Mouse (Mus musculus) liver, embryonic 15.5 days (tissue): ENCODE measurements around the gene Plcxd2. TPM values are rescaled to one million over a fixed set of nuclear protein-coding genes. Genes with fewer than 3 reads are reported as not detected.
A peak's percentile ranks its signal among the peaks of the same experiment; 100 is the strongest.

ENCODE experiments used
- ATAC-seq: fragments of 200-750 bp; cut with Nextera tagmentation; 2 replicates; pipeline ENCODE4 v1.8.0; 2017; ENCODE audit warnings: moderate number of reproducible peaks, mild to moderate bottlenecking, moderate library complexity; ENCODE audit not compliant: insufficient read depth
- H3K27ac ChIP-seq: fragments of 300-500 bp; sonication (generic); replicated peaks from 2 replicates; pipeline ENCODE4 v1.5.1; 2015; ENCODE audit warnings: mild to moderate bottlenecking, inconsistent platforms
- H3K27me3 ChIP-seq: fragments of 300-500 bp; sonication (generic); 2 replicates; pipeline ENCODE4 v1.6.1; 2015; ENCODE audit warnings: mild to moderate bottlenecking, inconsistent platforms
- H3K36me3 ChIP-seq: fragments of 300-500 bp; sonication (generic); replicated peaks from 2 replicates; pipeline ENCODE4 v1.6.1; 2015; ENCODE audit warnings: moderate library complexity, mild to moderate bottlenecking, inconsistent platforms
- H3K4me1 ChIP-seq: fragments of 300-500 bp; sonication (generic); replicated peaks from 2 replicates; pipeline ENCODE4 v1.6.1; 2015; ENCODE audit warnings: inconsistent platforms
- H3K4me2 ChIP-seq: fragments of 300-500 bp; sonication (generic); 2 replicates; pipeline ENCODE4 v1.6.1; 2015; ENCODE audit warnings: moderate library complexity, mild to moderate bottlenecking, inconsistent platforms
- H3K4me3 ChIP-seq: fragments of 300-500 bp; sonication (generic); replicated peaks from 2 replicates; pipeline ENCODE4 v1.5.1; 2015; ENCODE audit warnings: mild to moderate bottlenecking, inconsistent platforms
- H3K9ac ChIP-seq: fragments of 300-500 bp; sonication (generic); 2 replicates; pipeline ENCODE4 v1.6.1; 2015; ENCODE audit warnings: moderate library complexity, mild to moderate bottlenecking, inconsistent platforms
- H3K9me3 ChIP-seq: fragments of 300-500 bp; sonication (generic); replicated peaks from 2 replicates; pipeline ENCODE4 v1.6.1; 2016; ENCODE audit warnings: inconsistent platforms
- WGBS: fragments of 180-500 bp; shearing (Covaris S2); methylation state at CpG from one replicate; pipeline ENCODE4 v1.1.7; 2015; ENCODE audit warnings: mixed read lengths; ENCODE audit not compliant: insufficient replicate concordance; 5-methylcytosine and 5-hydroxymethylcytosine counted together
- polyA plus RNA-seq: library from polyadenylated mRNA; unstranded; fragments of >200 nt; fragmentation: Nextera tagmentation; extraction: Ambion mirVana; gene quantifications from 2 replicates; pipeline ENCODE4 v1.2.1, GENCODE M21; 2015

Plcxd2 gene
- polyA plus RNA-seq, 1 experiment from 2014 or later: 2.9 TPM

DNA sequence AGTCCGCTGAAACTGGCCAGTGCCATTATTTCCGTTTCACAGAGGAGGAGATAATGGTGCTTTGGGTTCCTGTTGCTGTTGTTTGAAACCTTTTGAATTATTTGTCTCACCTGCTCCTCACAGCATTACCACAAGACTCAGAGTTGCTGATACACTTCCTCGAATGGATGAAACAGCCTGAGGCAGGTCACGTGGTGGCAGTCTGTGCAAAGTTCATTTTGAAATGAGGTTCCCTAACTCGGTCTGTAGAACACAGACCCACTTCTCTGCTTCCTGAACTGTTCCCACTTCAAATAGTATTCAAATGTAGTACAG is 845 bp upstream of the Plcxd2 start:
- Histone ChIP-seq H3K4me2 (peak overlapping the region; percentile 71), H3K9ac (peak overlapping the region; percentile 33; the same call in 1 of the 2 replicates)

DNA sequence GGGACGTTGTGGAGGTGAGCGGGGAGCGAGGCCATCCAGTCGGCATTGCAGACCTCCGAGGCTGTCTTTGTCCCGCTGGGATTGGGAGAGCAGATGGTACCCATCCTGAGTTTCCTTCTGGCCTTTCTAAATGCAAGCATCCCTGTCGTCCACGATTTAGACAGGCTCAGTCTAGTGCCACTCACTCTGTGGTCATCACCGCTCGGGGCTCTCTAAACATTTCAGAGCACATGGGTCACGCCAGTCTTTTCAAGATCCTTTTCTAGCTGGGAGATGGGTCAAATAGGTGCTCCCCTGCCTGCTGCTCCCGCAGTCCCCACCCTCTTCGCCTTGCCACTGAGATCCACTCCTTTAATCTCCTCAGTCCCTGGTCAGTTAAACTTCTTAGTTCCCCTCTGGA is 301 bp downstream of the Plcxd2 start:
- 3% methylated on average over 13 of the region's 13 CpGs for WGBS
- Histone ChIP-seq H3K27me3 (no peaks in the 10 kb centered on the region), H3K36me3 (no peaks in the 10 kb centered on the region), H3K27ac (no peak overlapping the region), H3K4me1 (peaks cover 15% of the 10 kb centered on the region), H3K9me3 (no peaks in the 10 kb centered on the region), H3K9ac (peak overlapping the region; percentile 33; the same call in 1 of the 2 replicates), H3K4me2 (peak overlapping the region; percentile 71), H3K4me3 (peak overlapping the region; percentile 60)
- no peak for ATAC-seq

More for the DNA sequence above, 845 bp upstream of the Plcxd2 start:
- Histone ChIP-seq H3K36me3 (no peaks in the 10 kb centered on the region), H3K27me3 (no peaks in the 10 kb centered on the region), H3K4me1 (peaks cover 15% of the 10 kb centered on the region), H3K4me3 (peak overlapping the region; percentile 60), H3K27ac (peak overlapping the region; percentile 69), H3K9me3 (no peaks in the 10 kb centered on the region)
- peak; percentile 25; the same call in 1 of the 2 replicates for ATAC-seq
- WGBS: 5% methylated on average over 5 of the region's 5 CpGs

DNA sequence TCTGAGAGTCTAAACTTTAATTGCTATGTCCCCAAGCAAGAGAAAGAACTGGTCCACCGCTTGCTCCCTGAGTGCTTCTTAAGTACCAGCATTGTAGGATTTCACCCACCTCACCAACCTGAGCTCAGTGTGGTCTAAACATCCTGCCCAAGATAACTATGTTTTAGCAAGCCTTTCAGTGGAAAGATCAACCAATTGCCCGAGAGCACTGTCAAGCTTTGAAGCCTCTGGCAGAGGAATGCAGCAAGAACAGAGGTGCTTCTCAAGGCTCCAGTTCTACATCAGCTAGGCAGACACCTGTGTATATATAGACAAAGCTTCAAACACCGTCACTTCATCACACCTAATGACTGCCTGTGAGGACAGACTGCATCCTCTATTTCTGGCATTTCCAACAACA is 1.3 kb downstream of the Plcxd2 start:
- H3K27ac ChIP-seq: no peak overlapping the region
- H3K4me1 ChIP-seq: peaks cover 15% of the 10 kb centered on the region
- peak overlapping the region; percentile 60; the same call in 1 of the 2 replicates for H3K4me3 ChIP-seq
- H3K9ac ChIP-seq: no peak overlapping the region
- H3K4me2 ChIP-seq: peak overlapping the region; percentile 71
- no peaks in the 10 kb centered on the region for H3K9me3 ChIP-seq
- no peak for ATAC-seq
- no peaks in the 10 kb centered on the region for H3K27me3 ChIP-seq
- no peaks in the 10 kb centered on the region for H3K36me3 ChIP-seq
- 53% methylated on average over 3 of the region's 3 CpGs for WGBS

GRCm38 (mm10) chr16:46008036-46008605 is 1.9 kb downstream of the Plcxd2 start:
- peak overlapping the region; percentile 71 for H3K4me2 ChIP-seq
- WGBS: 53% methylated on average over 5 of the region's 5 CpGs
- no peak overlapping the region for H3K27ac ChIP-seq
- no peak overlapping the region; the same call in 1 of the 2 replicates for H3K4me3 ChIP-seq
- no peak for ATAC-seq
- no peaks in the 10 kb centered on the region for H3K9me3 ChIP-seq
- H3K4me1 ChIP-seq: peaks cover 15% of the 10 kb centered on the region
- no peaks in the 10 kb centered on the region for H3K27me3 ChIP-seq
- no peak overlapping the region for H3K9ac ChIP-seq
- no peaks in the 10 kb centered on the region for H3K36me3 ChIP-seq

- Histone ChIP-seq H3K27ac (no peak overlapping the region), H3K9me3 (no peaks in the 10 kb centered on the region), H3K4me3 (no peak overlapping the region), H3K36me3 (no peaks in the 10 kb centered on the region), H3K4me1 (peaks cover 15% of the 10 kb centered on the region), H3K27me3 (no peaks in the 10 kb centered on the region), H3K9ac (no peak overlapping the region), H3K4me2 (no peak overlapping the region)
- WGBS: 75% methylated on average over 10 of the region's 10 CpGs
- ATAC-seq: no peak
Observed at GRCm38 (mm10) chr16:46006261-46006660, 3.8 kb downstream of the Plcxd2 start.

DNA sequence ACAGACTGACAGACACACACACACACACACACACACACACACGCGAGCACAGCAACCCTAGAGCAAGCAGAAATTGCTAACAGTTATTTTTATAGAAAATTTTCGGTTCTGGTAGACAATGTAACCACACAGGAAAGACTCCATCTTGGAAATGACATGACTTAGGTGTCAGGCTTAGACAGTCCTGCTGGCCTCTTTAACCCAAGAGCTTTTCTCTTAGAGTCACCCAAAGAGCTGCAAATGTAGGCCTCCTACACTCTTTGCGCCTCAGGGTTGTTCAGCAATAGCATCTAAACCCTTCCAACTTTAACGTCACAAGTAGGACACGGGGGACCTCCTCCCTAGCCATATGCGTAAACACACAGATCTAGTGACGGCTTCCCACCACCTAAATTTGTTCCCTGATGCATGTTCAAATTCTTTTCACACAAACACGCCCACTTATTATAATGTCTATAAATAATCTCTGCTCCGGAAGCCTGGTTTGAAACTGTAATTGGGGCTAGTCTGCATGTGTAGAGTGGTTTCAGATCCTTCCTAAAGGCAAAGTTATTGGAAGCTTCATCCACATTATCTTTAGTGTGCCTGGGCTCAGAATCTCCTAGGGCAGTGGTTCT is 8.4 kb downstream of the Plcxd2 start:
- 72% methylated on average over 10 of the region's 10 CpGs for WGBS

DNA sequence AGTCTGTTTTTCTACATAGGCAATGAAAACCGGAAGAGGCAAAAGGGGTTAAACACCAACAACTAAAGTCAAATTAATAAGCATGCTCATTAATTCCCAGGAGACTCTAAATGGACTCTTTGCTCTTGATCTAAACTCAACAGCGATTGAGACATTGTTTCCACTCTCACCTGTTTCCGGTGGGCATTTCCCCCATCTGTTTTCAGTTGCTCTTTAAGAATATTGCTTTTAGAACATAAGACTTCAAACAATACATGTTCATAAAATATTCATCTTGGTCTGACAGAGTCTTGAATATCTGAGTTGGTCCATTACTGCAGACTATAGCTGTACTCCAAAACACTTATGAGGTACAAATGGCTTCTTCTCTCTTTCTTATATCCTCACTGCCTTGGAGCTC is 9.0 kb downstream of the Plcxd2 start:
- H3K9ac ChIP-seq: no peak overlapping the region
- no peaks in the 10 kb centered on the region for H3K4me1 ChIP-seq
- no peaks in the 10 kb centered on the region for H3K27me3 ChIP-seq
- H3K4me3 ChIP-seq: no peak overlapping the region
- no peak overlapping the region for H3K4me2 ChIP-seq
- H3K36me3 ChIP-seq: no peaks in the 10 kb centered on the region
- WGBS: 59% methylated on average over 3 of the region's 3 CpGs
- no peaks in the 10 kb centered on the region for H3K9me3 ChIP-seq
- ATAC-seq: no peak
- H3K27ac ChIP-seq: no peak overlapping the region

More for the DNA sequence above, 8.4 kb downstream of the Plcxd2 start:
- H3K4me1 ChIP-seq: no peaks in the 10 kb centered on the region
- no peak for ATAC-seq
- H3K4me2 ChIP-seq: no peak overlapping the region
- no peak overlapping the region for H3K4me3 ChIP-seq
- no peaks in the 10 kb centered on the region for H3K27me3 ChIP-seq
- no peaks in the 10 kb centered on the region for H3K9me3 ChIP-seq
- no peak overlapping the region for H3K9ac ChIP-seq
- H3K36me3 ChIP-seq: no peaks in the 10 kb centered on the region
- no peak overlapping the region for H3K27ac ChIP-seq

DNA sequence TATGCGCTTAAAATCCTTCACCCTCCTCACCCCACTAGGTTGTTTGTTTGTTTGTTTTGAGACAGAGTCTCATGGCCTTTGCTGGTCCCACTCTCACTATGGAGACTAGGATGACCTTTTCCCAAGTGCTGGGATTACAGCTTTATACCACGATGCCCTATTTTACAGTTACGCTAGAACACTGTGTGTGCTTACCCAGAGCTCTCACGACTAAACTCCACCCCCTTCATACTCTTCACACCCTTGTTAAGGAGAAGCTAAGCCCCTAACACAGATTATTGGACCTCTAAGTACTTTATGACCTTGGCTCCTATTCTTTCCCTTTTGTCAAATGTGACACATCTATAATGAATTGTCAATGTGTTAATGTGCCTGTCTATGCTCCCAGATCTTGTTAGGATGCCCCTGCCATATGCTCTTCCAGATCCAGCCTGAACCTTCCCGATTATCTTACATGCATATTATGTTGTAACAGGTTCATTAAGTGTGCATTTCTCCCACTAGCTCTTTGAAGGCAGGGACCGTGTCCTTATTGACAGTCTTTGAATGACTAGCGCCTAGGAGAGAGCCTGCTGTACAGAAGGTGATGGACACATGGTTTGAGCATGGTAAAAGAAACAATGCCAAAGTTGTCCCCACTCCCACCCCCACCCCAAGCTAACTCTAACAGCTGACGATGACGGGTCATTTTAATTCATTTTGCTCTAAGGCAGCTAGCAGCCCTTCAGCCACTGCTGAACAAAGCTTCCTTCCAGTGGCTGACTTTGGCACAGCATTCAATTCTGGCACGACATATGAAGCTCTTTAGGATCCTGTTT is 10.4 kb downstream of the Plcxd2 start:
- no peaks in the 10 kb centered on the region for H3K27me3 ChIP-seq
- WGBS: 65% methylated on average over 10 of the region's 10 CpGs
- H3K9me3 ChIP-seq: no peaks in the 10 kb centered on the region
- H3K27ac ChIP-seq: no peak overlapping the region
- no peaks in the 10 kb centered on the region for H3K4me1 ChIP-seq
- H3K4me2 ChIP-seq: no peak overlapping the region
- ATAC-seq: no peak
- no peak overlapping the region for H3K4me3 ChIP-seq
- H3K36me3 ChIP-seq: no peaks in the 10 kb centered on the region
- no peak overlapping the region for H3K9ac ChIP-seq

GRCm38 (mm10) chr16:45998231-45998630 is 11.8 kb downstream of the Plcxd2 start:
- Histone ChIP-seq H3K9ac (no peak overlapping the region), H3K27me3 (no peaks in the 10 kb centered on the region), H3K4me1 (no peaks in the 10 kb centered on the region), H3K4me2 (no peak overlapping the region), H3K27ac (no peak overlapping the region), H3K4me3 (no peak overlapping the region), H3K9me3 (no peaks in the 10 kb centered on the region), H3K36me3 (no peaks in the 10 kb centered on the region)
- WGBS: 52% methylated on average over 7 of the region's 7 CpGs
- no peak for ATAC-seq

DNA sequence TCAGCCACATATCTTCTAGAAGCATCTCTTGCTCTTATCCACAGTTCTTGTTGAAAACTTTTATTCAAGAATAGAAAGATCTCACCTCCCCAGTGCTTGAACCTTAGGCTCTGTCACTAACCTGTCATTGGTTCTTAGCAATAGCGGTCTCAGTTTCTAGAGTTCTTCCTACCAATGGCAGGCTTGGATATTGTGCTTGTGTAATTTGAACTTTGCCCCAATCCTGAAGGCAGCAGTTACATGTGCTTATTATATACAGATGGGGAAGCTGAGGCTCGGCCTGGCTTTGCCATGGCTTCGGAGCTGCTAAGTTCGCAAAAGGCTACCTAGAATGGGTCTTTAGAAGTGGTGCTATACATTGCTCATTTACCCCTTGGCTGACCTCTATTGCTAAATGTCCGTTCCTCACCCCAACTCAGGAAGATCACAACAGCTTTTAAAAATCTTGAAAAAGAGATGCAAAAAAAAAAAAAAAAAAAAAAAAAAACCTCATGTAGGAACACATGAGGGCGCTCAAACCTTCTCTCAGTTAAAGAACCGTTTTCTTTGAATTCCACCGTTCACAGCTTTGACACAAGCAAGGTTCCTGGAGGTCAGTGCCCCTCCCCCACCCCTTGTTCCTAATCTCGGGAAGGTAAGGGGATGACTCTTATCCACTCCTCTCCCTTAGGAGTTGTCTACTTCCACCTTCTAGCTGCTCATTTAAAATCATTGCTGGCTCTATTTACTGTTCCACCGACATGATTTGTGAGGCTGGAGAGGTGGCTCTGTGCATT is 18.9 kb downstream of the Plcxd2 start:
- no peaks in the 10 kb centered on the region for H3K4me1 ChIP-seq
- no peak overlapping the region for H3K4me3 ChIP-seq
- ATAC-seq: no peak
- H3K27ac ChIP-seq: no peak overlapping the region
- H3K9me3 ChIP-seq: no peaks in the 10 kb centered on the region
- 37% methylated on average over 10 of the region's 10 CpGs for WGBS
- H3K9ac ChIP-seq: no peak overlapping the region
- H3K4me2 ChIP-seq: no peak overlapping the region
- H3K36me3 ChIP-seq: no peaks in the 10 kb centered on the region
- H3K27me3 ChIP-seq: no peaks in the 10 kb centered on the region

DNA sequence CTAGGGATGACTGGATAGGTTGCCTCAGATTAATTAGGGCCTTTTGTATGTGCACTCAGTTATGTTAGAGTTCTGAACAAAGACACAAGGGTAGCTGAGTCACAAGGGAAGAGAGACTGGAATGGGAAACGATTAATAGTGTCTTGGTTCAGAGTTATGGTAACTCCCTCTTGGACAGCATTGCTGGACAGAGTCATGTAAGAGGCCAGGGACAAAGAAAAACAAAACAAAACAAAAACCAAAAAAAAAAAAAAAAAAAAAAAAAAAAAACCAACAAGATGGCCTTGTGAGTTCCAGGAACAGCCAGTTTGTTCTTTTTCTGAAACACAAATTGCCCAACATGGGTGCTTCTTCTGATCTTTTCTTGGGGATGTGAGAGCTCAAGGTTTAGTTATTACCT is 23.8 kb downstream of the Plcxd2 start:
- Histone ChIP-seq H3K36me3 (no peaks in the 10 kb centered on the region), H3K4me3 (no peak overlapping the region), H3K9ac (no peak overlapping the region), H3K9me3 (no peaks in the 10 kb centered on the region), H3K27me3 (no peaks in the 10 kb centered on the region), H3K4me1 (no peaks in the 10 kb centered on the region), H3K4me2 (no peak overlapping the region), H3K27ac (0 out of 2 replicates have a peak overlapping the region, but pooled peaks have one; percentile 48)
- ATAC-seq: no peak
- WGBS: 55% methylated on average over 1 of the region's 1 CpGs
